Mouse (Mus musculus) erythroblast, adult 5-6 weeks (primary cell): Measurements from ENCODE around the gene Efna1. TPM values are rescaled to one million over a fixed set of nuclear protein-coding genes. Genes with fewer than 3 reads are reported as not detected.

Source experiments
- ATAC-seq: replicated peaks from 2 replicates; pipeline ENCODE4 v1.8.0; 2016; ENCODE audit warnings: moderate number of reproducible peaks, mild to moderate bottlenecking, moderate TSS enrichment, inconsistent platforms; ENCODE audit not compliant: poor library complexity, low FRiP score, severe bottlenecking
- total RNA-seq, 2 experiments: library from RNA; stranded (forward) in 1 of 2; stranded (reverse) in 1 of 2; fragments of 150-400 nt in 1 of 2; fragments of 200-764, 138-1000 nt in 1 of 2; gene quantifications; 2 replicates each; pipeline versions ENCODE4 v1.2.3 to v1.2.4; 2015 to 2017; ENCODE audit warnings: low replicate concordance in 2 of 2

Efna1 gene
- total RNA-seq, 2 experiments from 2014 or later = not detected

DNA sequence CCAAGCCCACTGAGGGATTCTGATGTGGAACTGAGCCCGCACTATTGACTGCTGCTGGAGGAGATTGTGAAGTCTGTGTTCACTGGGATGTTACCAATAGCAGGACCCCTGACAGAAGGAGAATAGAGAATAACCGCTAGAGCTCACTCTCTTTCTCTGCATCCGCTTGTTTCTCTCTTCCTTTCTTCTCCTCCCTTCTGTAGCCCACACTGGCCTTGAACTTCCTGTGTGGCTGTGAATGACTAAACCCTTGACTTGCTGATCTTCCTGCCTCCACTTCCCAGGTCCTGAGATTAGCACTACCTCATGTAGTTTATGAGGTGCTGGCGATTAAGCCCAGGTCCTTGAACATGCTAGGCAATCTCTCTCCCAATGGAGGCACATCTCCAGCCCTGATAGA lies 33.5 kb downstream of the Efna1 start:
- no peak for ATAC-seq

DNA sequence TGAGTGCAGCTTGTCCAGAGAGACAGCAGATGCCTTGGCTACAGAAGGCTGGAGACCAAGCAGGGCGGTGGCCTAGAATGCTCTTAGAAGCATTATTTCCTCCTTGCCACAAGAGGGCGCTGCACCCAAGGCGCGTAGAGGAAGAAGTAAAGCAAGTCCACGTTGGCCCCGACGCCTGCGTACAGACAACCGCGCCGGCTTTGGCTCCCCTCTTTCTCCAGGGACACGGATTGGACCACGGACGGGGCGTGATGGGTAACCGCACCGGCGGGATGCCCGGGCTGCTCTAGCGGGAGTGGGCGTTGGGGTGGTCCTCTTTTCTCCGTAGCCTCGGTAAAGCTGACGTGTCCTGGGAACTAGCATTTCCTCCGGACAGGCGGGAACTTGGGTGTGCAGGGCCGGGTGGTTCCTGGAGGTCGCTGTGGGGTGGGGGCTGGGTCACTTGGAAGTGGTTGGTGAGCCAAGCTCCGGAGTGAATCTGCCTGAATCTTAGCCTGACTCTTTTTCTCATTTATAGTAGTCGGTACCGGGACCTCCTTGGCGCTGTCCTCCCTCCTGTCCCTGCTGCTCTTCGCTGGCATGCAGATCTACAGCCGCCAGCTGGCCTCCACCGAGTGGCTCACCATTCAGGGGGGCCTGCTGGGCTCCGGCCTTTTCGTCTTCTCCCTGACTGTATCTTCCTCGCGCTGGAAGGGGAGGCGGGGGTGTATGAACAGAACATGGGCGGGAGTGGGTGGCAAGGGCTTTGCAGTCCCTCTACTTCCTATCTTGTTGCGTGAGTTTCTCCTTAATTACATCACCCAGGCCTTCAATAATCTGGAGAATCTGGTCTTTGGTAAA lies 34.5 kb downstream of the Efna1 start, which contains the start of gene Trim46:
Gene Trim46, minus strand, starts transcription at position 49 of the 840 bp plus-strand sequence.
- peak; percentile 89 for ATAC-seq

DNA sequence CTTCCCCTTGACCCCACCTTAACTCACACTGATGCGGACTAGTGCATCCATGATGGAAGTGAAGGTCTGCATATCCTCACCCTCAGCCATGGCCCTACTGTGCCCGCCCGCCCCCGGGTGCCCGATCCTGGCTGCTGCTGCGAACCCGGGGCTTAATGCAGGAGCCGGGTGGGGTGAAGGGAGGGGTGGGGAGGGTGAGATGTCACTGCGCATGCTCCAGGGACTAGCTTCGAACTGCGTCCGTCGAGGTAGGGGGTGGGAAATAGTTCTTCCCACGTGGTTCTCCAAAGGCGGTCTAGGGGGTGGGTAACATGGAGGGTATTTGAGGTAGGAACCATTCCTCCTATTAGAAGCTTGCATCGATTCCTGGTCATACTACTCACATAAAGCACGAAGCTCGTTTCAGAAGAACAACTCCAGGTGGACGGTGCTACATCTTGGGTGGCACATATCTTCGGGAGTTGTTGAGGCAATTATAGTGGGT lies 35.2 kb downstream of the Efna1 start, which contains the start of gene Krtcap2:
Gene Krtcap2, plus strand, starts transcription at position 279 of the 484 bp plus-strand sequence.
- ATAC-seq = no peak

DNA sequence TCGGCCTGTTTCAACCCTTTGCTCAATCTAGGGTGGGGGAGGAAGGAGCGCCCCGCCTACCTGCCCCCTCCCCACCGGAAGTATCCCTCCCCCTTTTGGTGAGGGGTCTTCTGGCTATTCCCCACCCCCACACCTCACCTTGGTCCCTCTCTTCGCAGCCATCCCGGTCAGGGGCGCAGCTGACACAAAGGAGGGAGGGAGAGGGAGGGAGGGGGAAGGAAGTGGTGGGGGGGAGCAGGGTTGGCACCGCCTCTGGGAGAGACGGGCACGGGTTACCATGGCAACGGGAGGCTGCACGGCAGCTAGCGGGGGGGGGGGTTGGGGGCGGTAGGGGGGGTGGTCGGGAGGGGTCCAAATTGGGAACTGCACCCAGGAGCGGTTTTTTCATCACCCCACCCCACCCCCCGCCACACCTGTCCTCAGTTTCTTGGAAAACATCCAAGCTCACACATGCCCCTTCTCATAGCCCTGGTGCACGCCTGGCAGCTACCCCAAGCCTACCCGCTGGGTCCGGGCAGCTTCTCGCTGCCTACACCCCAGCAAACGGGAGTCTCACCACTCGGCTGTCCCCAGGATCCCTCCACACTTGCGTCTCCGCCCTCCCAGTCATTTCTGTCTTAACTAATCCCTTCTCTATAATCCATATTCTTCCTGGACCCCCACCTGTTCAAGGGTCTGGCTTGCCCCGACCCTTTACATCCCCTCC lies 35.8 kb downstream of the Efna1 start:
- no peak for ATAC-seq

DNA sequence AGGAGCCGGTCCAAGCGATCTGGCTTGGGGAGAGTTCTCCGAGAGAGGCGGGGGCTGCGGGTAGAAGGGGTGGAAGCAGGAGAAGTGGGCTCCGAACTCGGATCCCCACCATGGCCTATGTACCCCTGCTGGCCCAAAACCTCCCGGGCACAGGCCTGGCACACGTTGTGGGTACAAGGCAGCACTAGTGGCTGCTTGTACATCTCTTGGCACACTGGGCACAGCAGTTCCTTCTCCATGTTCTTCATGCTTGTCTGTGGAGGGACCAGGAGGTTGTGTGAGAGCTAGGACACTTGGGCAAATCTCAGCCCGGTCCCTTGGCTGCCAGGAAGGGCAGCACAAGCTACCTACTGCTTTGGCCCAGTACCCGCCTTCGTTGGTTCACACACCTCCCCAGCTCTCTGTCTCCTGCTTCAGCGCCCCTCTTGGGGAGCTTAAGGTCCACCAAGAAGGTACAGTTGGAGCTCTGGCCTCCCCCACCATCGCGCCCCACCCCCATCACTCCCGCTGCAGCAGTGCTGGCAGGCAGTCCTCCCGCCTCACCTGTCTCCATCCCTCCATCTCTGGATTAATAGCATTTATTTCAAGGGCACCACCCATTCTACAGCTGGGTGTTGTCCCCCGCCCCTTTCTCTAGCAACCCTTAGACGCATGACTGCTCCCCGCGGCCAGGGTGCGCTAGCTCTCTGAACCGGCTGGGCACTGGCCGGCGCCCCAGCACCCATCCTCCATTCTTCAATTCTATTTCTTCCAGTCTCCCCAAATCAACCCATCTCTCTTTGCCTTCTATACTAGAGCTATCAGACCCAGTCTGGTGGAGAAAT lies 36.6 kb downstream of the Efna1 start:
- ATAC-seq = no peak

- ATAC-seq = no peak
These were observed 37.3 kb downstream of the Efna1 start for GRCm38 (mm10) chr3:89243609-89244008.

GRCm38 (mm10) chr3:89242331-89242895 lies 38.5 kb downstream of the Efna1 start:
- no peak for ATAC-seq

DNA sequence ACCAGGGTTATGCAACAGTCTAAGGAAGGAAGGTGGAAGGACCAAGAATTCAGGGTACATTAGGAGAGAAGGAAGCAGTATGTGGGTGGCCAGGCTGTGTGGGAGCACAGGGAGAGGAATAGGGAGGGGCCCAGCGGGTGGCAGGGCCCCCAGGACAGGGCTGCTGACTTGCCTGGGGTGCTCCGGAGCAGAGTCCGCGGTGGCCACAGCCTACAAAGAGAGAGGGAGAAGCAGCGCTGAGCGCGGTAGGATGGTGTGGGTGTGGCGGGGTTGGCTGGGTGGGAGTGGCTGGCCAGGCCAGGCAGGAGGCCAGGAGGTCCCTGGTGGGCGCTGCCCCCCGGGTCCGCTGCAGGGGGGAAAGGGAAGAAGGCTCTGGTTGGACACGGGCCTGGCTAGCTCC lies 42.4 kb downstream of the Efna1 start:
- no peak for ATAC-seq

DNA sequence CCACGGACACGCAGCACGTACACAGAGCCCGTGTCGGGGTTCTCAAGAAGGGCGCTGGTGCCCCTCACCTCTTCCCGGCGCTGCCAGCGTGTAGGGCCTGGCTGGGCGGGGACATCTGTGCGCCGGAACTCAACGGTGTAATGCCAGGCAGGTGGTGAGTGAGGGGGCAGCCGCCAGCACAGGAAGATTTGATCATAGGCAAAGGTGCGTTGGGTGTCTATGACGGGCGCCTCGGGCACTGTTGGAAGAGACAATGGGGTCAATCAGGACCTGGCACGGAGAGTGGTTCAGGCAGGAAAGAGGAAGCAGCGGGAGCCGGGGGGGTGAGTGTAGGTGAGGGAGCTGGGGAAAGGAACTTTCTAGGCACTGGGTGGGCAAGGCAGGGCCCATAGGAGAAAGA lies 43.3 kb downstream of the Efna1 start:
- no peak for ATAC-seq

DNA sequence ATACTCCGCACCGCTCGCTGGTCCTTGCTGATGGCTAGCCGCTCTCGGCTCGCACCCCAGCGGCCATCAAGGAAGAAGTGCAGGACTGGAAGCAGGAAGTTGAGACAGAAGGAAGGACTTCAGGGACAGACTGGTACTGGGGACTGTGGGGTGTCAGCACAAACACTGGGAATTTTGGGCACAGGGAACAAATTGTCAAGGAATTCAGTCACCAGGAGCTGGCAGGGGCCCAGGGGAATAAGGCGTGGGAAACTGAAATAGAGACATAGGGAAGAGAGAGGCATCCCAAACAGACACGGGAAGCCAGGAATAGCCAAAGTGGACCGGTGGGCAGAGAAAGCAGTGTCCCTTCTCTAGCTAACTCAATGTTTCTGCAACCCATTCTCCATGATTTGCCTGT lies 44.4 kb downstream of the Efna1 start:
- no peak for ATAC-seq

GRCm38 (mm10) chr3:89233562-89234110 lies 47.3 kb downstream of the Efna1 start:
- ATAC-seq = no peak

DNA sequence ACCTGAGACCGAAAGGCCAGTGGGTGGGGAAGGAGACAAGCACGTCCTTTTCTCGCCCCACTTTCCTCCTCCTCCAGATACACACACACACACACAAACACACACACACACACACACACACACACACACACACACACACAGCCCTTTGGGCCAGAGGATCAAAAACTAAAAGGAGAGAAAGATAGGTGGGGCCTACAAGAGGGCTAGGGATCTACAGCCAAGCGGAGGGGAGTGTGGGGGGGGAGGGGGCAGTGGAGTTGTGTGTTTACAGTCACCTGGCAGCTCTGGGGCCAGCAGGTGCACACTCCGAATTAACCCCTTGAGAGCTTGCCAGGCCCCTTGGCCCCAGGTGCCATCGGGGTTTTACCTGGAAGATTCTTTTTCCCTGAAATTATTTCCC lies 48.3 kb downstream of the Efna1 start:
- no peak for ATAC-seq

DNA sequence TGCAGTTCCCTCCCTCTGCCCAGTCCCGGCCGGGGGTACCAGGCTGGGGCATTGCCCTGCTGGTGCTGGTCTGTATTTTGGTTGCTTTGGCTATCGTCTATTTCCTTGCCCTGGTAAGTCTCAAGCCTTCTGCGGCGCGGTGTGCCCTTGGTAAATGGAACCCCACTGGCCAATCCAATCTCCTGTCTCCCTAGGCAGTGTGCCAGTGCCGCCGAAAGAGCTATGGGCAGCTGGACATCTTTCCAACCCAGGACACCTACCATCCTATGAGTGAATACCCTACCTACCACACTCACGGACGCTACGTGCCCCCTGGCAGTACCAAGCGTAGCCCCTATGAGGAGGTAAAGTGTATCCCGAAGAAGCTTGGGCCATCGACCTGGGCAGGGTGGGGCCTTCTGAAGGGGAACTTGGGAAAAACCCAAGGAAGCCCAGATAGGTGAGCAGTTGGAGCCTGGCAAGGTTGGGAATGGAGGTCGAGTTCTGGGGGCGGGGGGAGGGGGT lies 49.1 kb downstream of the Efna1 start:
- no peak for ATAC-seq

GRCm38 (mm10) chr3:89231345-89231744 lies 49.6 kb downstream of the Efna1 start:
- ATAC-seq = no peak

- ATAC-seq = no peak
These were observed 50.4 kb downstream of the Efna1 start for GRCm38 (mm10) chr3:89230561-89230960.

GRCm38 (mm10) chr3:89229276-89229675 lies 51.7 kb downstream of the Efna1 start:
- ATAC-seq = no peak

DNA sequence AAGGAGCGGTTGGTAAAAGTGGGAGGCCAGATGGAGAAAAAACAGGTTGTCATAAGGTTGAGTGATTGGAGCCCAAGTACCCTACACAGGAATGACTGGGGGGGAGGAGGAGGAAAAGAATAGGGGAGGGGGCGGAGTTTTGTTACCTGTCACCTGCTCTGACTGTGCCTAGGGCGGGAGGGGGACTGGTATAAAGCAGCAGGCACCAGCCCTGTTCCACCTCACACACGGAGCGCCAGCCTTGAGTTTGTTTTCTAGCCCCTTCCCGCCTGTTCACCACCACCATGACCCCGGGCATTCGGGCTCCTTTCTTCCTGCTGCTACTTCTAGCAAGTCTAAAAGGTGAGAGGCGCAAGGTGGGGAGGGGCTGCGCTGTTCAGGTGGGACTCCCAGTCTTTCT lies 52.1 kb downstream of the Efna1 start, which contains the start of gene Muc1:
Gene Muc1, plus strand, starts transcription at position 222 of the 400 bp plus-strand sequence.
- no peak for ATAC-seq

GRCm38 (mm10) chr3:89228180-89228549 lies 52.8 kb downstream of the Efna1 start:
- ATAC-seq = peak; percentile 86
